Mouse (Mus musculus): Measurements from ENCODE around the gene Ajap1.

DNA sequence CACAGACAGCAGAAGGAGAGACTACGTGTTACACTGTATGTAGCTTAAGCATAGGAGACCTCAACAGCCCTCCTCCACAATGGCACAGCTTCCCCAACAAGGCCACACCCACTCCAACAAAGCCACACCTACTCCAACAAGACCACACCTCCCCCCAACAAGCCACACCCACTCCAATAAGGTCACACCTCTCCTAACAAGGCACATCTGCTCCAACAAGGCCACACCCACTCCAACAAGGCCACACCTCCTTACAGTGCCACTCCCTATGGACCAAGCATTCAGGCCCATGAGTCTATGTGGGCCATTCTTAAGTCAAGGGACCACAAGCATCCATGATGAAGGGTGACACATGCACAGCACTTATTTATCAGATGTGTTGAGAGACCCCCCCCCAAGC is 28.9 kb upstream of the Ajap1 start:
- no peak for TF ChIP-seq ZC3H11A (IDR thresholded peaks at IDR 0.05; ENCODE audit: borderline replicate concordance, low read depth, low read length)
- TF ChIP-seq MAFK (IDR thresholded peaks at IDR 0.05; ENCODE audit: insufficient read depth, low read depth, low read length): no peak
- TF ChIP-seq CHD2 (IDR thresholded peaks at IDR 0.05; ENCODE audit: low read depth, low read length): no peak
- no peak for TF ChIP-seq HCFC1 (IDR thresholded peaks at IDR 0.05; ENCODE audit: borderline replicate concordance, insufficient read depth, low read length)
- no peak for TF ChIP-seq ZNF384 (IDR thresholded peaks at IDR 0.05; ENCODE audit: low read depth, low read length)
